24 mouse cellular contexts compared by ENCODE assay signal in genomic region chr2:181272092-181272491, GRCm38 (mm10). TPM values are rescaled to one million over a fixed set of nuclear protein-coding genes. Genes with fewer than 3 reads are reported as not detected.
"Had no signal": no experiment of that assay in that cellular context is flagged by ENCODE, and none has a peak within 500 bp of the region (broad histone marks: within the 10 kb centered on the region; RNA-seq: fewer than 3 reads in every experiment).

No protein-coding gene starts in this region.

- H3K4me3 ChIP-seq: limb, embryonic 12.5 days; limb, embryonic 15.5 days; lung, embryonic 15.5 days; megakaryocyte, embryonic 14.5 days; midbrain, embryonic 10.5 days; midbrain, embryonic 13.5 days; myocyte; neural tube, embryonic 13.5 days; stomach, embryonic 15.5 days had no signal

- H3K27ac ChIP-seq: limb, embryonic 12.5 days; limb, embryonic 15.5 days; liver, embryonic 14.5 days; lung, embryonic 15.5 days; midbrain, embryonic 10.5 days; midbrain, embryonic 13.5 days; neural tube, embryonic 13.5 days; stomach, embryonic 15.5 days had no signal

- DNase-seq: kidney, postnatal 10 days; kidney, postnatal 4 days; left cerebral cortex, postnatal 4 days; liver, postnatal 0 days; lung, postnatal 14 days; retina, postnatal 1 day; right cerebral cortex, postnatal 25 days; spleen, adult 18-20 months; thymus, postnatal 25 days had no signal

- H3K4me1 ChIP-seq: limb, embryonic 12.5 days; limb, embryonic 15.5 days; lung, embryonic 15.5 days; midbrain, embryonic 10.5 days; midbrain, embryonic 13.5 days; neural tube, embryonic 13.5 days; stomach, embryonic 15.5 days had no signal

RNA-seq across cellular contexts. Expression of gene Stmn3, which starts 42.2 kb away (rescaled TPM):
- total RNA-seq: monocyte, adult 5-6 weeks; neutrophil, adult 5-6 weeks had no signal
- polyA plus RNA-seq: liver, postnatal 0 days had no signal

RNA-seq across cellular contexts. Expression of gene Fndc11, which starts 52.3 kb away (rescaled TPM):
- total RNA-seq: layer of hippocampus, postnatal 14 days; left cerebral cortex, adult 8-10 months; left cerebral cortex, postnatal 14 days; left cerebral cortex, postnatal 4 days; monocyte, adult 5-6 weeks had no signal
- polyA plus RNA-seq: myocyte; neural tube, embryonic 13.5 days had no signal
